Mouse (Mus musculus) erythroblast, embryonic 14.5 days (primary cell): ENCODE results near the gene Gale.

ENCODE experiments used
- GATA1 ChIP-seq: IDR thresholded peaks from 2 replicates; pipeline ENCODE4 v1.6.1; 2012; ENCODE audit warnings: low read length, inconsistent platforms, mixed read lengths
- TAL1 ChIP-seq: IDR thresholded peaks from 3 replicates; pipeline ENCODE4 v1.6.1; 2012; ENCODE audit warnings: low read length, inconsistent platforms, mixed read lengths

DNA sequence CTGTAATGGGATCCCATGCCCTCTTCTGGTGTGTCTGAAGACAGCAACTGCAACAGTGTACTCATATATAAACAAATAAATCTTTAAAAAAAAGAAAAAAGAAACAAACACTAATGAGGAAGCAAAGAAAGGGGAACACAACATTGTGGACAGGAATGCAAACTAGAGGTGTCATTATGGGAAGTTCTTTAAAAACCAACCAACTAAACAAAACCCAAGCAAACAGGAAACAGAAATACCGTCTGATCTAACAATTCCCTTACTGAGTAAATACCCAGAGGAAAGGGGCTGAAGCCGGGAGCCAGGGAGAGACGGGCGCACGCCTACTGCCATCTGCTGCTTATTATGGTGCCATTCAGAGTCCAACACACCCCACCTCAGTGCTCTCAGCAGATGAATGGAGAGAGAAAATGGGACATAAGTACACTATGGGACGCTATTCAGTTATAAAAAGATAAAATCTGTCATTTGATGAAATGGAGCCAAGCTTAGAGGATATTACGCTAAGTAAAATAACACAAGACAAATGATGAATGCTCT, 18.1 kb downstream of the Gale start:
- no peak for TF ChIP-seq TAL1
- no peak for TF ChIP-seq GATA1
